Mouse (Mus musculus): ENCODE measurements around the gene Adgrv1.
"Not testable (repeated sequence)": the region's sequence is repeated elsewhere in the genome, so short reads cannot be mapped to it uniquely, and the experiment has no call there.

Gene Adgrv1

GRCm38 (mm10) chr13:81328181-81328580, 304.8 kb downstream of the Adgrv1 start:
- DNase-seq: no peak

- DNase-seq: no peak
Measured at GRCm38 (mm10) chr13:81325606-81326215, 307.2 kb downstream of the Adgrv1 start.

- no peak for DNase-seq
Measured at GRCm38 (mm10) chr13:81323546-81324316, 309.2 kb downstream of the Adgrv1 start.

GRCm38 (mm10) chr13:81316581-81316980, 316.4 kb downstream of the Adgrv1 start:
- DNase-seq: no peak

GRCm38 (mm10) chr13:81314306-81315120, 318.4 kb downstream of the Adgrv1 start:
- peak; percentile 24 for DNase-seq

GRCm38 (mm10) chr13:81312148-81312547, 320.8 kb downstream of the Adgrv1 start:
- no peak for DNase-seq

- DNase-seq: no peak
Measured at GRCm38 (mm10) chr13:81300851-81301250, 332.1 kb downstream of the Adgrv1 start.

- no peak for DNase-seq
Measured at GRCm38 (mm10) chr13:81294106-81294505, 338.8 kb downstream of the Adgrv1 start.

GRCm38 (mm10) chr13:81282193-81282592, 350.8 kb downstream of the Adgrv1 start:
- no peak for DNase-seq

- DNase-seq: no peak
Measured at GRCm38 (mm10) chr13:81280650-81281229, 352.2 kb downstream of the Adgrv1 start.

GRCm38 (mm10) chr13:81279351-81279736, 353.6 kb downstream of the Adgrv1 start:
- peak; percentile 54 for DNase-seq

- DNase-seq: no peak
Measured at GRCm38 (mm10) chr13:81278669-81279350, 354.1 kb downstream of the Adgrv1 start.

GRCm38 (mm10) chr13:81273837-81274236, 359.1 kb downstream of the Adgrv1 start:
- no peak for DNase-seq

GRCm38 (mm10) chr13:81270396-81270795, 362.6 kb downstream of the Adgrv1 start:
- DNase-seq: no peak

GRCm38 (mm10) chr13:81269056-81269455, 363.9 kb downstream of the Adgrv1 start:
- no peak for DNase-seq

- not testable (repeated sequence) for DNase-seq
Measured at GRCm38 (mm10) chr13:81267489-81267888, 365.5 kb downstream of the Adgrv1 start.

- DNase-seq: no peak
Measured at GRCm38 (mm10) chr13:81264465-81264864, 368.5 kb downstream of the Adgrv1 start.

- DNase-seq: no peak
Measured at GRCm38 (mm10) chr13:81241181-81241580, 391.8 kb downstream of the Adgrv1 start.

GRCm38 (mm10) chr13:81239836-81240235, 393.1 kb downstream of the Adgrv1 start:
- no peak for DNase-seq

GRCm38 (mm10) chr13:81239427-81239826, 393.5 kb downstream of the Adgrv1 start:
- no peak for DNase-seq

- DNase-seq: no peak
Measured at GRCm38 (mm10) chr13:81238855-81239254, 394.1 kb downstream of the Adgrv1 start.

GRCm38 (mm10) chr13:81237947-81238346, 395.0 kb downstream of the Adgrv1 start:
- no peak for DNase-seq

All from lung, postnatal 36 days (tissue).